In the genomic region with DNA sequence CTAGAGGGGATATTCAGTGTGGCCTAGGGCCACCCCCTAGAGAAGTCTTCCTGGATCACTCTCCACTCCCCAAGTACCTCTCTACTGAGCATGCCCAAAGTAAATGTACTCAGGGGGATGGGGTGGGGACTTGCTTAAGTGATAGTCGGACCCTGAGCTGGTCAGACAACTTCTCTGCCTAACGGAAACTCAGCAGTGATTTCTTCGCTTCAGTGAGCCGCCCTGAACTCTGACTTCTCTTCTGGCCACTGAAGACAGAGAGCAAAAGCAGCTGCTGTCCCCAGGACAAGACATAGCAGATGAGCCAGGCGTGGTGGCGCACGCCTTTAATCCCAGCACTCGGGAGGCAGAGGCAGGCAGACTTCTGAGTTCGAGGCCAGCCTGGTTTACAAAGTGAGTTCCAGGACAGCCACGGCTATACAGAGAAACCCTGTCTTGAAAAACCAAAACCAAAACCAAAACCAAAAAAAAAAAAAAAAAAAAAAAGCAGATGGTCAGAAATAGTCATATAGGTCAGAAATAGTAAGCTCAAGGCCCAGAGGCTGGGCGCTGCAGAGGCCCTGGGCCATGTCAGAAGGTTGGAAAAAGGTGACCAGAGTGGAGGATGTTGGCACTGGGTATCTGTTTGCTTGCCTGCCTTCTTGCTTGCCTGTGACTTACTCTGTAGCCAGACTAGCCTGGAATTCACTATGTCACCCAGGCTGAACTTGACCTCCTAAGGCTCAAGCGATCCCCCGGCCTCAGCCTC, we compare ENCODE assay signal across 31 mouse cellular contexts. TPM values are rescaled to one million over a fixed set of nuclear protein-coding genes. Genes with fewer than 3 reads are reported as not detected.
DNase-seq lines count a peak whose midpoint lies in the region; ATAC-seq and TF ChIP-seq lines count a peak whose summit lies in the region.
"Had no signal": no experiment of that assay in that cellular context is flagged by ENCODE, and none has a peak within 500 bp of the region (broad histone marks: within the 10 kb centered on the region; RNA-seq: fewer than 3 reads in every experiment).

No protein-coding gene starts in this region.

- DNase-seq in gastrocnemius, adult 2 months = peak; percentile 10
- DNase-seq in gastrocnemius, postnatal 10 days = no peak
- DNase-seq in kidney, postnatal 36 days = peak; percentile 34
- DNase-seq in kidney, adult 18-20 months = no peak
- peak; percentile 70 for DNase-seq in A20 (ENCODE audit: low read depth, low spot score)
- no peak for DNase-seq in left cerebral cortex, postnatal 10 days (ENCODE audit: extremely low spot score in 1 of 2, low spot score in 2 of 2)
- DNase-seq: adrenal gland, adult 2 months; adrenal gland, postnatal 36 days; cerebellum, adult 18-20 months; cerebellum, postnatal 10 days; heart, postnatal 10 days; kidney, postnatal 10 days; thymus, adult 2 months; thymus, postnatal 36 days had no signal

- no peak overlapping the region for H3K4me3 ChIP-seq in gastrocnemius, adult 2 months
- H3K4me3 ChIP-seq in E14TG2a.4 (replicated peaks; ENCODE audit: low read length) = peak overlapping the region; percentile 26; the same call in 1 of the 2 replicates
- H3K4me3 ChIP-seq: embryonic facial prominence, embryonic 13.5 days; erythroblast, embryonic 14.5 days; heart, embryonic 13.5 days; hindbrain, embryonic 10.5 days; hindbrain, embryonic 15.5 days; limb, embryonic 12.5 days; midbrain, embryonic 13.5 days; neural tube, embryonic 13.5 days had no signal

- H3K27me3 ChIP-seq in E14TG2a.4 (ENCODE audit: insufficient read depth, low read length) = no peaks in the 10 kb centered on the region
- H3K27me3 ChIP-seq: embryonic facial prominence, embryonic 13.5 days; heart, embryonic 13.5 days; hindbrain, embryonic 15.5 days; limb, embryonic 12.5 days; midbrain, embryonic 13.5 days; neural tube, embryonic 13.5 days had no signal

- H3K27ac ChIP-seq in gastrocnemius, adult 2 months = no peak overlapping the region
- H3K27ac ChIP-seq: embryonic facial prominence, embryonic 13.5 days; heart, embryonic 13.5 days; hindbrain, embryonic 10.5 days; hindbrain, embryonic 15.5 days; limb, embryonic 12.5 days; macrophage; midbrain, embryonic 13.5 days; neural tube, embryonic 13.5 days had no signal

- no peaks in the 10 kb centered on the region for H3K9me3 ChIP-seq in E14TG2a.4 (ENCODE audit: low read length)
- H3K9me3 ChIP-seq: embryonic facial prominence, embryonic 13.5 days; heart, embryonic 13.5 days; hindbrain, embryonic 10.5 days; hindbrain, embryonic 15.5 days; limb, embryonic 12.5 days; midbrain, embryonic 13.5 days; neural tube, embryonic 13.5 days had no signal

- ATAC-seq in erythroblast, adult 5-6 weeks (replicated peaks; ENCODE audit: low FRiP score, poor library complexity, severe bottlenecking) = no peak
- ATAC-seq: activated CD4-positive, CD25-positive, alpha-beta regulatory T cell, adult 4 months; forebrain, embryonic 16.5 days; lung, postnatal 0 days; midbrain, embryonic 13.5 days had no signal

- peaks cover 10% of the 10 kb centered on the region for H3K36me3 ChIP-seq in E14TG2a.4 (ENCODE audit: insufficient read depth, low read length)
- H3K36me3 ChIP-seq: hindbrain, embryonic 15.5 days; midbrain, embryonic 13.5 days; neural tube, embryonic 13.5 days had no signal

- intact Hi-C loops in gastrocnemius, adult 2 months (cut with DNase I) = no loop called here
- intact Hi-C loops in left cerebral cortex, postnatal 10 days (cut with DNase I) = no loop called here

- TF ChIP-seq CTCF in gastrocnemius, adult 2 months (IDR thresholded peaks at IDR 0.05) = no peak
- TF ChIP-seq CTCF in E14TG2a.4 (conservative IDR thresholded peaks at IDR 0.05; ENCODE audit: low read length) = no peak

- peaks cover 75% of the 10 kb centered on the region for H3K4me1 ChIP-seq in E14TG2a.4 (replicated peaks; ENCODE audit: low read depth, low read length)
- H3K4me1 ChIP-seq: embryonic facial prominence, embryonic 13.5 days; hindbrain, embryonic 15.5 days had no signal

RNA-seq across cellular contexts. Expression of gene Dnajb13, which starts 9.8 kb away (rescaled TPM):
- total RNA-seq in gastrocnemius, adult 2 months (2021) = not detected
- not detected for total RNA-seq in gastrocnemius, postnatal 10 days (2021)
- under 1 TPM; 0.47 to 0.54 TPM for total RNA-seq in left cerebral cortex, postnatal 10 days (2021)
- total RNA-seq in erythroblast, adult 5-6 weeks (2015; ENCODE audit: low replicate concordance) = 1.5 TPM in 1 of 2 replicates, not detected in the other
- total RNA-seq in erythroblast, adult 5-6 weeks (2017; ENCODE audit: low replicate concordance) = 2.6 and 9.2 TPM in 2 replicates
- total RNA-seq: heart, postnatal 10 days had no signal

RNA-seq across cellular contexts. Expression of gene Ucp2, which starts 11.8 kb away (rescaled TPM):
- 10 to 100 TPM; 17.4 to 27.2 TPM for total RNA-seq in gastrocnemius, adult 2 months (2021)
- 100 to 1,000 TPM; 133 to 155 TPM for total RNA-seq in gastrocnemius, postnatal 10 days (2021)
- total RNA-seq in left cerebral cortex, postnatal 10 days (2021) = 10 to 100 TPM; 57.7 to 80.5 TPM
- 1,034 and 1,242 TPM in 2 replicates for total RNA-seq in erythroblast, adult 5-6 weeks (2015; ENCODE audit: low replicate concordance)
- 1,143 and 1,228 TPM in 2 replicates for total RNA-seq in erythroblast, adult 5-6 weeks (2017; ENCODE audit: low replicate concordance)

RNA-seq across cellular contexts. Expression of gene Coa4, which starts 32.0 kb away (rescaled TPM):
- total RNA-seq in gastrocnemius, adult 2 months (2021) = 10 to 100 TPM; 11.4 to 13.2 TPM
- total RNA-seq in gastrocnemius, postnatal 10 days (2021) = 1 to 10 TPM; 8.2 to 8.9 TPM
- 1 to 10 TPM; 7.8 to 9.0 TPM for total RNA-seq in left cerebral cortex, postnatal 10 days (2021)
- total RNA-seq in erythroblast, adult 5-6 weeks (2015; ENCODE audit: low replicate concordance) = 1.7 and 4.0 TPM in 2 replicates
- 6.7 and 9.8 TPM in 2 replicates for total RNA-seq in erythroblast, adult 5-6 weeks (2017; ENCODE audit: low replicate concordance)

RNA-seq across cellular contexts. Expression of gene Ucp3, which starts 32.1 kb away (rescaled TPM):
- total RNA-seq in gastrocnemius, adult 2 months (2021) = 100 to 1,000 TPM; 141 to 174 TPM
- total RNA-seq in gastrocnemius, postnatal 10 days (2021) = 10 to 100 TPM; 77.1 to 79.5 TPM
- under 1 TPM; 0.69 to 0.79 TPM for total RNA-seq in left cerebral cortex, postnatal 10 days (2021)
- total RNA-seq in erythroblast, adult 5-6 weeks (2015; ENCODE audit: low replicate concordance) = 0.42 TPM in 1 of 2 replicates, not detected in the other
- total RNA-seq in erythroblast, adult 5-6 weeks (2017; ENCODE audit: low replicate concordance) = 0.56 TPM in 1 of 2 replicates, not detected in the other
- total RNA-seq: common myeloid progenitor, adult 5-6 weeks; liver, adult 2 months; megakaryocyte-erythroid progenitor cell, adult 5-6 weeks had no signal

Comparison
In these comparisons a context has a peak if more than half of its experiments do, and no peak if none do; other contexts are left out.
1. DNase-seq: peak in gastrocnemius, adult 2 months (single experiment), kidney, postnatal 36 days (2 of 2) and A20 (single experiment); none in gastrocnemius, postnatal 10 days (single experiment), kidney, adult 18-20 months (single experiment) and left cerebral cortex, postnatal 10 days (0 of 2).
2. RNA of gene Ucp2, which starts 11.8 kb away (total RNA-seq): 1,034 to 1,242 TPM in erythroblast, adult 5-6 weeks; 133 to 155 TPM in gastrocnemius, postnatal 10 days, 57.7 to 80.5 TPM in left cerebral cortex, postnatal 10 days and 17.4 to 27.2 TPM in gastrocnemius, adult 2 months; every median in the first group is over 4 times any median in the second.